Comparison of ENCODE assay signal across 19 mouse cellular contexts in genomic region chr8:127511341-127511740, GRCm38 (mm10).
"Had no signal": no experiment of that assay in that cellular context is flagged by ENCODE, and none has a peak within 500 bp of the region (broad histone marks: within the 10 kb centered on the region; RNA-seq: fewer than 3 reads in every experiment).

No protein-coding gene starts in this region.

- H3K27me3 ChIP-seq: midbrain, embryonic 12.5 days; neural tube, embryonic 13.5 days; neural tube, embryonic 15.5 days had no signal

- H3K9me3 ChIP-seq: midbrain, embryonic 10.5 days; midbrain, embryonic 12.5 days; neural tube, embryonic 13.5 days; neural tube, embryonic 15.5 days had no signal

- H3K27ac ChIP-seq: midbrain, embryonic 10.5 days; midbrain, embryonic 12.5 days; neural tube, embryonic 13.5 days; neural tube, embryonic 15.5 days had no signal

- DNase-seq: lung, adult 18-20 months; lung, embryonic 14.5 days; lung, postnatal 10 days; lung, postnatal 4 days; midbrain, embryonic 14.5 days; retina, postnatal 1 day; right cerebral cortex, adult 18-20 months; right cerebral cortex, postnatal 25 days; right cerebral cortex, postnatal 4 days; spleen, adult 18-20 months; thymus, adult 18-20 months; thymus, postnatal 14 days; thymus, postnatal 36 days had no signal

- H3K4me3 ChIP-seq: midbrain, embryonic 10.5 days; midbrain, embryonic 12.5 days; myocyte; neural tube, embryonic 13.5 days; neural tube, embryonic 15.5 days had no signal

- H3K9ac ChIP-seq: lung, embryonic 14.5 days; midbrain, embryonic 12.5 days; neural tube, embryonic 13.5 days; neural tube, embryonic 15.5 days had no signal

- H3K36me3 ChIP-seq: midbrain, embryonic 10.5 days; midbrain, embryonic 12.5 days; neural tube, embryonic 13.5 days; neural tube, embryonic 15.5 days had no signal

- H3K4me2 ChIP-seq: lung, embryonic 14.5 days; midbrain, embryonic 12.5 days; neural tube, embryonic 13.5 days; neural tube, embryonic 15.5 days had no signal

- ATAC-seq: midbrain, embryonic 16.5 days had no signal
